Mouse (Mus musculus) hindbrain, embryonic 12.5 days (tissue): ENCODE results near the gene Gm9887. TPM values are rescaled to one million over a fixed set of nuclear protein-coding genes. Genes with fewer than 3 reads are reported as not detected.

ENCODE experiments used
- ATAC-seq: fragments of 200-750 bp; cut with Nextera tagmentation; 2 replicates; pipeline ENCODE4 v1.8.0; 2017; ENCODE audit warnings: moderate TSS enrichment; ENCODE audit not compliant: low FRiP score
- H3K27ac ChIP-seq: fragments of 300-500 bp; sonication (generic); 2 replicates; pipeline ENCODE4 v1.5.1; 2016; ENCODE audit warnings: mild to moderate bottlenecking
- H3K27me3 ChIP-seq: fragments of 300-500 bp; sonication (generic); 2 replicates; pipeline ENCODE4 v1.6.1; 2016; ENCODE audit warnings: mild to moderate bottlenecking
- H3K36me3 ChIP-seq: fragments of 300-500 bp; sonication (generic); 2 replicates; pipeline ENCODE4 v1.6.1; 2016; ENCODE audit warnings: mild to moderate bottlenecking
- H3K4me1 ChIP-seq: fragments of 300-500 bp; sonication (generic); 2 replicates; pipeline ENCODE4 v1.6.1; 2016
- H3K4me2 ChIP-seq: fragments of 300-500 bp; sonication (generic); replicated peaks from 2 replicates; pipeline ENCODE4 v1.6.1; 2016; ENCODE audit warnings: mild to moderate bottlenecking
- H3K4me3 ChIP-seq: fragments of 300-500 bp; sonication (generic); 2 replicates; pipeline ENCODE4 v1.5.1; 2016; ENCODE audit warnings: mild to moderate bottlenecking
- H3K9ac ChIP-seq: fragments of 300-500 bp; sonication (generic); 2 replicates; pipeline ENCODE4 v1.6.1; 2016; ENCODE audit warnings: mild to moderate bottlenecking, moderate library complexity
- H3K9me3 ChIP-seq: fragments of 300-500 bp; sonication (generic); replicated peaks from 2 replicates; pipeline ENCODE4 v1.6.1; 2016; ENCODE audit warnings: mild to moderate bottlenecking
- WGBS: fragments of 180-500 bp; shearing (Covaris S2); methylation state at CpG from one replicate; pipeline ENCODE4 v1.1.7; 2016; 5-methylcytosine and 5-hydroxymethylcytosine counted together
- polyA plus RNA-seq: library from polyadenylated mRNA; unstranded; fragments of >200 nt; fragmentation: Nextera tagmentation; extraction: Ambion mirVana; gene quantifications from 2 replicates; pipeline ENCODE4 v1.2.1, GENCODE M21; 2016

The Gm9887 gene
- 1.1 and 1.8 TPM in 2 replicates for polyA plus RNA-seq

- peak within 1 kb of the TSS; percentile 93 for H3K4me2 ChIP-seq
- no peaks in the 10 kb centered on the region for H3K36me3 ChIP-seq
- peak within 1 kb of the TSS; percentile 97 for H3K9ac ChIP-seq
- H3K27ac ChIP-seq: peak within 1 kb of the TSS; percentile 84
- H3K9me3 ChIP-seq: no peaks in the 10 kb centered on the region
- peak; percentile 92 for ATAC-seq
- peak within 1 kb of the TSS; percentile 97 for H3K4me3 ChIP-seq
- H3K4me1 ChIP-seq: peaks cover 18% of the 10 kb centered on the region
- no peaks in the 10 kb centered on the region for H3K27me3 ChIP-seq
- WGBS: under 1% methylated on average over 87 of the region's 121 CpGs
Observed at GRCm38 (mm10) chr12:69371854-69372671, at the start of gene Gm9887, which contains the start of gene Arf6. TSS of gene Gm9887 (minus strand) at chr12:69372458. TSS of gene Arf6 (plus strand) at chr12:69372150.

GRCm38 (mm10) chr12:69420716-69421115 is 48.5 kb upstream of the Gm9887 start:
- Histone ChIP-seq H3K9ac (no peak overlapping the region), H3K27ac (no peak overlapping the region), H3K4me1 (peaks cover 5% of the 10 kb centered on the region), H3K36me3 (no peaks in the 10 kb centered on the region), H3K4me3 (no peak overlapping the region), H3K9me3 (0 out of 2 replicates have a peak, but pooled peaks cover 8% of the 10 kb centered on the region), H3K27me3 (no peaks in the 10 kb centered on the region), H3K4me2 (no peak overlapping the region)
- no peak for ATAC-seq
- 75% methylated on average over 3 of the region's 3 CpGs for whole genome bisulfite sequencing

GRCm38 (mm10) chr12:69419606-69420005 is 47.3 kb upstream of the Gm9887 start:
- 94% methylated on average over 4 of the region's 4 CpGs for WGBS
- no peak overlapping the region for H3K27ac ChIP-seq
- H3K9ac ChIP-seq: no peak overlapping the region
- H3K36me3 ChIP-seq: no peaks in the 10 kb centered on the region
- no peaks in the 10 kb centered on the region; the same call in 1 of the 2 replicates for H3K4me1 ChIP-seq
- H3K9me3 ChIP-seq: 0 out of 2 replicates have a peak, but pooled peaks cover 8% of the 10 kb centered on the region
- H3K27me3 ChIP-seq: no peaks in the 10 kb centered on the region
- H3K4me3 ChIP-seq: no peak overlapping the region
- ATAC-seq: no peak
- no peak overlapping the region for H3K4me2 ChIP-seq

GRCm38 (mm10) chr12:69419017-69419605 is 46.9 kb upstream of the Gm9887 start:
- Histone ChIP-seq H3K9me3 (0 out of 2 replicates have a peak, but pooled peaks cover 8% of the 10 kb centered on the region), H3K27me3 (no peaks in the 10 kb centered on the region), H3K4me2 (no peak overlapping the region), H3K4me1 (no peaks in the 10 kb centered on the region; the same call in 1 of the 2 replicates), H3K27ac (no peak overlapping the region), H3K4me3 (no peak overlapping the region), H3K36me3 (no peaks in the 10 kb centered on the region), H3K9ac (no peak overlapping the region)
- ATAC-seq: no peak
- WGBS: 86% methylated on average over 14 of the region's 14 CpGs

GRCm38 (mm10) chr12:69418606-69419005 is 46.3 kb upstream of the Gm9887 start:
- H3K4me3 ChIP-seq: no peak overlapping the region
- 89% methylated on average over 13 of the region's 13 CpGs for WGBS
- no peak for ATAC-seq
- H3K36me3 ChIP-seq: no peaks in the 10 kb centered on the region
- no peak overlapping the region for H3K4me2 ChIP-seq
- H3K4me1 ChIP-seq: no peaks in the 10 kb centered on the region; the same call in 1 of the 2 replicates
- H3K9me3 ChIP-seq: 0 out of 2 replicates have a peak, but pooled peaks cover 8% of the 10 kb centered on the region
- no peaks in the 10 kb centered on the region for H3K27me3 ChIP-seq
- no peak overlapping the region for H3K27ac ChIP-seq
- no peak overlapping the region for H3K9ac ChIP-seq

- no peak overlapping the region for H3K4me3 ChIP-seq
- WGBS: 66% methylated on average over 9 of the region's 9 CpGs
Observed at GRCm38 (mm10) chr12:69417701-69418291, 45.5 kb upstream of the Gm9887 start.

GRCm38 (mm10) chr12:69416793-69417192 is 44.5 kb upstream of the Gm9887 start:
- no peak overlapping the region for H3K4me2 ChIP-seq
- no peaks in the 10 kb centered on the region for H3K27me3 ChIP-seq
- WGBS: 73% methylated on average over 7 of the region's 7 CpGs
- no peak overlapping the region for H3K4me3 ChIP-seq
- no peaks in the 10 kb centered on the region for H3K9me3 ChIP-seq
- no peaks in the 10 kb centered on the region for H3K36me3 ChIP-seq
- no peaks in the 10 kb centered on the region for H3K4me1 ChIP-seq
- ATAC-seq: no peak
- H3K9ac ChIP-seq: no peak overlapping the region
- no peak overlapping the region for H3K27ac ChIP-seq

More at GRCm38 (mm10) chr12:69417701-69418291, 45.5 kb upstream of the Gm9887 start:
- Histone ChIP-seq H3K27me3 (no peaks in the 10 kb centered on the region), H3K36me3 (no peaks in the 10 kb centered on the region), H3K4me1 (no peaks in the 10 kb centered on the region), H3K4me2 (no peak overlapping the region), H3K27ac (no peak overlapping the region), H3K9me3 (0 out of 2 replicates have a peak, but pooled peaks cover 4% of the 10 kb centered on the region), H3K9ac (no peak overlapping the region)
- no peak for ATAC-seq

GRCm38 (mm10) chr12:69414826-69415572 is 42.7 kb upstream of the Gm9887 start:
- ATAC-seq: no peak
- H3K27ac ChIP-seq: no peak overlapping the region
- H3K9ac ChIP-seq: no peak overlapping the region
- WGBS: 79% methylated on average over 4 of the region's 4 CpGs
- H3K4me1 ChIP-seq: no peaks in the 10 kb centered on the region; the same call in 1 of the 2 replicates
- no peak overlapping the region for H3K4me2 ChIP-seq
- no peaks in the 10 kb centered on the region for H3K27me3 ChIP-seq
- no peak overlapping the region for H3K4me3 ChIP-seq
- no peaks in the 10 kb centered on the region for H3K9me3 ChIP-seq
- no peaks in the 10 kb centered on the region for H3K36me3 ChIP-seq

GRCm38 (mm10) chr12:69413303-69413702 is 41.0 kb upstream of the Gm9887 start:
- no peak overlapping the region for H3K27ac ChIP-seq
- no peaks in the 10 kb centered on the region for H3K36me3 ChIP-seq
- no peak for ATAC-seq
- no peak overlapping the region for H3K4me3 ChIP-seq
- no peak overlapping the region for H3K4me2 ChIP-seq
- no peaks in the 10 kb centered on the region for H3K9me3 ChIP-seq
- no peaks in the 10 kb centered on the region for H3K27me3 ChIP-seq
- no peak overlapping the region for H3K9ac ChIP-seq
- no peaks in the 10 kb centered on the region; the same call in 1 of the 2 replicates for H3K4me1 ChIP-seq
- 81% methylated on average over 3 of the region's 3 CpGs for WGBS

GRCm38 (mm10) chr12:69411936-69412335 is 39.7 kb upstream of the Gm9887 start:
- Histone ChIP-seq H3K4me2 (no peak overlapping the region), H3K4me1 (no peaks in the 10 kb centered on the region; the same call in 1 of the 2 replicates), H3K27me3 (no peaks in the 10 kb centered on the region), H3K9ac (no peak overlapping the region), H3K36me3 (no peaks in the 10 kb centered on the region), H3K9me3 (no peaks in the 10 kb centered on the region), H3K27ac (no peak overlapping the region), H3K4me3 (no peak overlapping the region)
- ATAC-seq: no peak
- WGBS: 63% methylated on average over 4 of the region's 4 CpGs

GRCm38 (mm10) chr12:69410767-69411166 is 38.5 kb upstream of the Gm9887 start:
- Histone ChIP-seq H3K27ac (no peak overlapping the region), H3K4me2 (no peak overlapping the region), H3K36me3 (no peaks in the 10 kb centered on the region), H3K9me3 (no peaks in the 10 kb centered on the region), H3K27me3 (no peaks in the 10 kb centered on the region), H3K4me1 (no peaks in the 10 kb centered on the region; the same call in 1 of the 2 replicates), H3K9ac (no peak overlapping the region), H3K4me3 (no peak overlapping the region)
- no peak for ATAC-seq
- 60% methylated on average over 5 of the region's 5 CpGs for WGBS
